Mouse (Mus musculus) Muller cell, postnatal 12 days (primary cell): ENCODE measurements around the gene Tmtc1.

Experiments used
- DNase-seq: peaks from one replicate; pipeline ENCODE4 v3.0.0-alpha.2; 2015; ENCODE audit errors: inconsistent ontology term

Tmtc1 gene

DNA sequence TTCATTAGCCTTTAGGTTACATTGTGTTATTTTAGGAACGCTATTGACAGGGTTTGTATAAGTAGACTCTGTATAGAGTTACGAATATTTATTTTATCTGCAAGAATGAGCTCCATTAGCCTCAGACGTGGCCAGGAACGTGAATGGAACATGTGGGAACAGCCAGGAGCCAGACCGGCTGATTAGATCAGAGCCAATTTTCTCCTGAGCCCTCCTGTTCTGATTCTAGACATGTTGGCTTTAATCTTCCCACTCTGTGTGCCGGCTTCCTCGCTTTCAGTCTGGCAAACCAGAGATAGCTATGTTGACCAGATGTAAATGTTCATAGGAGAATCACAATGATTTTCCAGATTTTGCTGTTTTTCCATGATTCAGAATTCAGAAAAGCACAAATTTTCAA, 22.6 kb downstream of the Tmtc1 start:
- no peak for DNase-seq

DNA sequence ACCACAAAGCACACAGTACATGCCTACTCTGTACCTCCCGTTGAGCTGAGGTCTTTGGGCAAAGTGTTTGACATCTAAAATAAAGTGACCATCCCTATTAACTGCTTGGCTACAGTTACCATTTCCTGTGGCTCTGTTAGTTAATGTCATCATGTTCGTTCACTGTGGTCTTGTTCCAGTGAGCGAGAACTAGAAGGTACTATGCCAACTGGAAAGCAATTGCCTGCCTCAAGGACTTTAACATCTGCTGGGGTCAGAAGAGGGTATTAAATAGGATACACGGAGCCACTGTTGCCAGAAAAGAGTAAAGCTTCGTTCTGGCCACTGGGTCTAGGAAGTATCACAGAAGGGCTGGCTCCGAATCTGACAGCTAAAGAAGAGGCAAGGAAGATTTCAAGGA, 23.8 kb downstream of the Tmtc1 start:
- DNase-seq, result no peak

DNA sequence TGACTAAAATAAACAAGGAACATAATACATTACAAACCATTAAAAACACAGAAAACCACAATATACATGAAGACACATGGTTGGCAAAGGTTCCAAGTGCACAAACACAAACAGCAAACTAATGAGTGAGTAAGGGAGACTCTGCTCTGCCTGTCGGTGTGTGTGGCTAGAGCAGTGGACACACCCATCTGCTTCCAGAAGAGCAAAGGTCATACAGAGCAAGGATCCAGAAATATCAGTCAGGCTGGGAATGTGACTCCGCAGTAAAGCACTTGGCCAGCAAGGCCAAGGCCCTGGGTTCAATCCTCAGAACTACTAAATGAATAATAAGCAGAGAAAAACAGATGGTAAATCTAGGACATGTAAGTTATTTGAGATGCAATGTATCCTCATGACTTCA, 27.6 kb downstream of the Tmtc1 start:
- no peak for DNase-seq

DNA sequence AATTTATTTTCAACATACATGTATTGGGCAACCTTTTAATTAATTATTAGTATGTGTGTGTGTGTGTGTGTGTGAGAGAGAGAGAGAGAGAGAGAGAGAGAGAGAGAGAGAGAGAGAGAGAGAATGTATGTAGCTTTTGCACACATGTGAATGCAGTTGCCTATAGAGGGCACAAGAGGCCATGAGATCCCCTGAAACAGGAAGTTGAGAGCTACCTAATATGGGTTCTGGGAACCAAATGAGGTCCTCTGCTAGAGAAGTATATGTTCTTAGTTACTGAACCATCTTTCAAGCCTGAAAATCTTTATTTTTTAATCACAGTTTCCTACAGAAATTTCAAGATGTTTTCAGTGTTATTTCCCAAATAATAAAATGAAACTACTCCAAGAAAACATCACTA, 30.6 kb downstream of the Tmtc1 start:
- no peak for DNase-seq

DNA sequence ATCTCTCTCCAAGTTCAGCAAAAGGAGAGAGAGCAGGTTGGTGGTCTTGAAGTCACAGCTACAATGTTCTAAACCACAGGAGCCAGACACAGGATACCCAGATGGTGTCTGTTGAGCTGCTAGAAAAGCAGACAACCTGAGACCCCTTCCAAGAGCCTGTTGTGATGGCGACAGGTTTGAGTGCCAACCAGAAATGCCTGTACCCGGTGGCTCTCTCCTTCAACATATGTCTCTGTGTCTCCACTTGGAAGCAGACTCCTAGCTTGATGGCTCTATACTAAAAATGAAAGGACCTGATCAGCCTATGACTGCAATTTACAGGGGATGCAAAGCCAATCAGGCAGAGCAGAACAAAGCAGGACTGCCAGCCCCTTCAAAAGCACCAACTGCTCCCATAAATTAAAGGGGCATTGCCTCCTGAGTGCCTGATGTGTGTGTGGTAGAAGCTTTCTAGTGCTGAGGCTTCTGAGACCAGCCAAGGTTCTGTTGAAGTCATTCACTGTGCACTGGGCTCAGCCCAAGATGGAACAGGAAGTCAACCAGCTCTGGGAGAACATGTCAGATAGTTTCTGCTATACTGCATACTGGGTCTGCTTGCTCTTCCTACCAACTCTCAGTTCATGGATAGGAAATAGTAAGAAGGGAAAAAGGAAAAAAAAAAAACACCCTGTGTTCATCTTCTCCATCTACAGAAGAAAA, 37.2 kb downstream of the Tmtc1 start:
- no peak for DNase-seq

DNA sequence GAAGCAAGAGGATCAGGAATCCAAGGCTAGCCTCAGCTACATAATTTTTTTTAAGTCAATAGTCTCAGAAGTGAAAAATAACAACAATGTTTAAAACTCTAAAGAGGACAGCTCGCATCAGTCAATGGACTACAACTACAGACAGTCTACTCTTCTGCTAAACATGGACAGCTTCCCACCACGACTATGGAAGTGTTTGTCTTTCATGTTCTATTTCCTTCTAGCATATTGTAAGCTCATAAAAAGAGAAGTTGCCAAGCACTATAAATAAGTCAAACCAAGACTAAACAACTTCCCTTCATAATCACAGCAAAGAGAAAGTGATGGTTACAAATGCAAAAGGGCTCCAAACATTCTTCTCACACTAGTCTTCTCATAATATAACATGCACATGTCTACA, 38.6 kb downstream of the Tmtc1 start:
- DNase-seq, result no peak

DNA sequence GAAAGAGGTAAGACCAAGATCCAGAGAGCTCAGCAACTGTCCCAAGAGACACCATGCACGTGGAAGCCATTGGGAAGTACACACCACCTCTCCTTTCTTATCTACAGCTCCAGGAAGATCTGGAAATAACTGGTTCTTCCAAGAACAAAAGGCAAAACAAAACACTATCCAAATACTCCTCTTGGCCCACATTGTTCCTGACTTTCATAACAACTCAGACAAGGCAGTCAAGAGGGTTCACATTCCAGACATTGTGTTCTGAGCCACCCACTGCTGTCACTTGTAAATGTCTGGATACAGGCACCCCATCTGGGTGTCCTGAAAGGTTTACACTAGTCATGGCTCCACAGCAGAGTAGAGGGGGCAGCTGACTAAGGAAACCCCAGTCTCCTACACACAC, 39.7 kb downstream of the Tmtc1 start:
- DNase-seq, result peak; percentile 60

DNA sequence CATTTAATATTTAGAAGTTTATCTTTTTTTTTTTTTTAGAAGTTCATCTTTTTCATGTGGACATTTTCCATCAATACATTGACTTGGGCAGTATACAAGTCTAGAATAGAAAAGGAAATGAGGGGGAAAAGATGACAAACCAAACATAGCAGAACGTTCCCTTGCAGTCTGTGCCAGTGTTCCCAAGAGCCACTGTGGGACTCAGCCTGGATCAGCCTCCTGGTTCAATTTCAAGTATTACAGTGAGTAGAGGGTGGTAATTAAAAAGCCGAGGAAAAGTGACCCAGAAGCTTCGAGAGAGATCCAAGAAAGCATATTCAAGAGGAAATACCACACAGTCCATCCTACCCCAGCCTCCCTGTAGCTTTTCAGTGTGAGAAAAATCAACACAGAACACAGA, 40.4 kb downstream of the Tmtc1 start:
- DNase-seq, result no peak

DNA sequence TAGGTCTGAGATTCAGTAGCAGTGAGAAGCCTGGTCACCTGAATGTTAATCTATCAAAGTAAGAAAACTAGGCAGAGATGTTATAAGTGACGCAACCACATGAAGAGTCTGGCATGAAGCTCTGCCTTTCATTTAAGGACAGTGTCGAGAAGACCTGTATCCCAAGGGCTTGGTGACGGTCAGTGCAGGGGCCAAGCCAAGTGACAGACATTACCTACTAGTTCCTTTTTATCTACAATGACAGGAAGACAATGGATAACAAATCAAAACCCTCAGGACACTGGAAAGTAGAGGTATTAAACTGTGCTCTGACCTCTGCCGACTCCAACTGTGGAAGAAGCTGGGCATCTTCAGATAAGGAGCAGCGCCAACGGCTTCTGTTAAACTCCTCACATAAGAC, 43.2 kb downstream of the Tmtc1 start:
- no peak for DNase-seq

DNA sequence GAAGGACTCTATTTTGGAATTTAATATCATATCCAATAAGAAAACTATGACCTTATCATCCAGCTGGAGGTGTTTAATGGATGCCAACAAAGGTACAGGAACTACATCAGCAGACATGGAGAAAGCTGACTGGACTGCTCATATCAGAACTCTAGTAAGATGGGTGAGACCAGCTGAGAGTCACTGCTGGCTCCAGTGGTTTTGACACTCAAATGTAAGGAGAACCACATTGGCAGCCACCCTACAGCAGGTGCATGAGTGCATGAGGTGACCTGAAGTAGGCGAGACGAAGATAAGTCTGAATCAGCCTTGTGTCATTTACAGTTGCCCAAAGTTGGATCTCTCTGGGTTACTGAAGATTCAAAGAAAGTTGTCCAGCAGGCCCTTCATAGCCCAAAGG, 44.6 kb downstream of the Tmtc1 start:
- DNase-seq, result no peak

DNA sequence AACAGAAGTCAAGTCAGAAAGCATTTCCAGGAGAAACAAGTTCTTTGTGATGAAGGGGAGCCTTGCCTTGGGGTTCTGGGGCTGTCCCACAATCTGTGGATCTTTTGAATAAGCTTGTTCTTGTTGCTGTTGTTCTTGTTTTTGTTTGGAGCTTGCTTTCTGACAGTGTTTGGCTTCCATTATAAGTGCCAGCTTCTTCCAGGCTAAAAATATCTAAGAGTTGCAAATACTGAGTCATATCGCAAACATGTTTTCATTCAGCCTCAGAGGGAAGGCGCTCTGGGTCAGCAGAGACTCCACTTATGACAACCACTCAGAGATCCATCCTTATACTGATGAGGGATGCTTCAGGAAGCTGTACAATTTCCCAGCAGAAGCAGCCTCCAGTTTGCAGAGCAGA, 45.3 kb downstream of the Tmtc1 start:
- peak; percentile 45 for DNase-seq

DNA sequence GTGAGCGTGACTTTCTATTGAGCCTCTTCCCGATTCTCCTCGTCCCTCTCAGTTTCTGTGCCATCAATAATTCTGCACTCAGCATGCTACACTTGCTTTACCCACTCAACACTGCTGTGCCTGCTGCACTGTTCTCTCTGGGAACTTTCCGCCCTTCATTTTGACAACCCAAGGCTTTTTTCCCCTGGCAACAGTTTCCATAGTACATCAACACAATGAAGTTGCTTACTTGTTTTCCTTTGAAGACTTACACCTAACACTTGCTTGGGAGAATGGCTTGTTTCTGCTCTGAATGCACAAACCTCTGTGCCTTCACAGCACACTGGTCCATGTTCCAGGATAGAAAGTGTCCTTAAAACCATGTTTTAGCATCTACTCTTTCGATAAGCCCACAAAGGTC, 46.9 kb downstream of the Tmtc1 start:
- DNase-seq, result no peak

DNA sequence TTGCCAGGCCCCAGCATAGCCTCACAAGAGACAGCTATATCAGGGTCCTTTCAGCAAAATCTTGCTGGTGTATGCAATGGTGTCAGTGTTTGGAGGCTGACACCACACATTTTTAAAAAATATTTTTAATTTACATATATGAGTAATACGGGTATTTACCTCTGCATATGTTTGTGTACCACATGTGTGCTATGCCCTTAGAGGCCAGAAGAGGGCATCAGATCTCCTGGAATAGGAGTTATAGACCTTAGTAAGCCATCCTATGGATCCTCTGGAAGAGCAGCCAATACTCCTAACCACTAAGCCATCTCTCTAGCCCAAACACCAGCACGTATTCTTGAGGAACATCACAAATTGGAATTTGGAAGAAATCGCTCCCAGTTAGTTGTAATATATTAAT, 48.9 kb downstream of the Tmtc1 start:
- DNase-seq, result no peak

DNA sequence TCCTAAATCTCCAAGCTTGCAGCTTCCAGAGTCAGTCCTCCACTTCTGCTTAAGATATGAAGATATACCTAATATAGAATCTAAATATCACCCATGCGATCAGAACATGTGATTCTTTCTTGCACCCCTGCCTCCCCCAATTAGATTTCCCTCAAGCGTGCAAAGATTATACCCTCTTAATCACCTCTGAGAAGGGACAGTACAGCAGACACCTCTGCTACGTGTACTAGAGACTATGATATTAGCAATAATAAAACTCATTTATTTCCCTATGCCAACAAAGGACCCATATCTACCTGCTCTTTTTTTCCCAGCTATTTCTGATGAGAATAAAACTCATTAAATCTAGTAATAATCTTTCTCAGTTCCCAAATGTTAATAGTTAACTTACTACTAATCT, 49.9 kb downstream of the Tmtc1 start:
- no peak for DNase-seq

DNA sequence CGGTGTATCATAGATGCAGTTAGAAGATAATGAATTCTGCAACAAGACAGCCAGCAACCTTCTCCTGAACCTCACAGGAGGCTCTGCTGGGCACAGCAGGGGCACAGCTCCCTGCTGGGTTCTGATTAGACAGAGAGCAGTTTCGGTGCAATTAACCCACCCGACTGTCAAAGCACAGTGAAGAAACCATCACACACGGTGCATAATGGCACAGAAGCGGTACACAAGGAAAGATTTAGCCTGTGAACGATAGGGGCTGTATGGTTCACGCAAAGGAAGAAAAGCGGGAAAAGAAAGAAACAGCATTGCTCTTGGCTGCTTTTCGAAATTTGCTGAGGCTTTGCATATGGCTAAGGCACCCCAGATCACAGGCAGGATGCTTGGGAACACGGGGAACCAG, 52.0 kb downstream of the Tmtc1 start:
- DNase-seq, result peak; percentile 40

DNA sequence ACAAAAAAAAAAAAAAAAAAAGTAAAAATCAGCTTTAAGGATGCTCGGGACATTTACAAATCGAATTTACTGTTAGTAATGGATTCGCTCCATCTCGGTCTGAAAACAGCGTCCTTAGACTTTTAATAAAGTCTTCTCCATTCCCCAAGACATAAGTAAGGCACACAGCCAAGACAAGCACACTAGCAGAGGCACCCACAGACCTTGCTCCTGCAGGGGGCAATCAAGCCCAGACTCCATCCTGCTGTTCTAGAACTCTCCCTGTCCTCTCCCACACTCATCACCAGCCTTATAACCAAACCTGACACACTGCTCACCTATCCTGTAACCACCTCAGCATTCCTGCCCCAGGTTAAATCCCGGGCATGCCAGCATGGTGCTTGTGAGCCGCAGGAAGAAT, 52.9 kb downstream of the Tmtc1 start:
- DNase-seq, result no peak

DNA sequence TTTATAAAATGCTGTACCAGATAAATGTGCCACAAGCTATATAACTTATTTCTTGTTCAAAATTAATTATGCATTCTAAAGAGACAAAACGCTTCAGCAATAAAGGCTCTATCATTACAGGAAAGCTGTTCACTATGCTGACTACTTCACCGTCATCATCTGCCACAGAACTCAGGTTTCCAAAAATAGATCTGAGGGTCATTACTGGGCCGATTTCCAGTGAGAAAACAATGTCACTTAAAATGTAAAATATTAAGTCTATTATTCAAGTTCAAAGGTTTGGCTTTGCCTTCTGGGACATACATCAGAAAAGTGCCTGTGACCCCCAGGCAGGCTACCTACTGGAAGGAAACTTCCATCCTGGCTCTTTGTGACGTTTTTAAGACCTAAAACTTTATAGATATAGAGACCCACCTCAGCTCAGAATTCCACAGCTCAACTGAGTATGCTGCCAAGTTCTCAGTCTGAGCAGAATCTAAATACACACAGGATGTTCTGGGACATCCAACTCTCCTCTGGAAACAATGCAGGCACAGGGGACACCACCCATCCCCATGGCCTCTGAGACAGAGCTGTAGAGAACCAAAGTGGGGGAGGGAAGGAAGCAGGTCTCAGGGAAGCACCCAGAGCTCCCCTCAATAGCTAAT, 53.4 kb downstream of the Tmtc1 start:
- no peak for DNase-seq

DNA sequence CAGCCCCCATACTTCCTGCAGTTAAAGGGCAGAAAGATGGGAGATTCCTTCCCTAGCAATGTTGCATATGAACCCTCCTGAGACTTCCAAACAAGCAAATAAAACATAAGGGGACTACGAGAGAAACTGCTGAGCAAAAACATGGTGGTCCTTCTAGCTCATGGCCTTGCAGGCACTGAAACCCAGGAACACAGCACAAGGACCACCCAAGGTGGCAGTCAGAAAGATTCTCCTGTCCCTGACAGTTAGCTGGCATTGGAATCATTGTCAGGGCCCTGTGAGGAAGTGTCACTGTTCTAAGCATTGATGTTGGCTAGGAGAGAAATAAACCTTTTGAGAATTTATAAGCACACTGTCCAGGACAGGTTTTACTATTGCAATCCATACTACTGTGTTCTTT, 56.2 kb downstream of the Tmtc1 start:
- DNase-seq, result no peak

DNA sequence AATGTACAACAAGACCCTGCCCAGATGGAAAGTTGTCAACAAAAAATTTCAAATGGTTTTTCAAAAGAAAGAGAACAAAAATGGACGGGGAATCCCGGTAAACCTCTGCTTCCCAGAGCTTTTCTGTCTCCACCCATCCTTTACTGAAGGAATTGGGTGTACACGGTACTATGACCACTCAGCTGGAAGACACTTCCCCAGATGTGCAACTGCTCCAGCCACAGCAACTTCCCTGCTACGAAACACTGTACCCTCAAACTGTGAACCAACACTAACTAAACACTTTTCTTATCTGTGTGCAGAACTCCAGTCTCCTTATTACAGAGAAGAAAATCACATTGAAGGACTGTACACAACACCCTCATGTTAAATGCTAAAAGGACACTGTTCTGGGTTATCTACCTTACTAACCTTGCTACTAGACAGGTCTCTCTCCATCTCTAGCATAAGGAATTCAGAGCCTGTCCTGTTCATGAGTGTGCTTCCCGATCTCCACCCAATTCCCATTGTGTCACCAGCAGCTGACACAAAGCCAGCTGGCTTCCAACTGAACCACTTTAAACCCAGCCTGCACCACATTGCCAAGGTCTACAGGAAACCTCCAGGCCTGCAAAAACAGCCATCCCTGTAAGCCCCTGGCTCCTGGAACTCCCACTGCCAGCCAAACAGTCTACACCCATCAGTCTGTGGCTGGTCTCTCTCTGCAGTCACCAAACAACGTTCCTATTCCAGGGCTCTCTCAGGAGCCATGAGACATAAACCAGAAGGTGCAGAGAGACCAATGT, 59.9 kb downstream of the Tmtc1 start:
- peak; percentile 19 for DNase-seq

DNA sequence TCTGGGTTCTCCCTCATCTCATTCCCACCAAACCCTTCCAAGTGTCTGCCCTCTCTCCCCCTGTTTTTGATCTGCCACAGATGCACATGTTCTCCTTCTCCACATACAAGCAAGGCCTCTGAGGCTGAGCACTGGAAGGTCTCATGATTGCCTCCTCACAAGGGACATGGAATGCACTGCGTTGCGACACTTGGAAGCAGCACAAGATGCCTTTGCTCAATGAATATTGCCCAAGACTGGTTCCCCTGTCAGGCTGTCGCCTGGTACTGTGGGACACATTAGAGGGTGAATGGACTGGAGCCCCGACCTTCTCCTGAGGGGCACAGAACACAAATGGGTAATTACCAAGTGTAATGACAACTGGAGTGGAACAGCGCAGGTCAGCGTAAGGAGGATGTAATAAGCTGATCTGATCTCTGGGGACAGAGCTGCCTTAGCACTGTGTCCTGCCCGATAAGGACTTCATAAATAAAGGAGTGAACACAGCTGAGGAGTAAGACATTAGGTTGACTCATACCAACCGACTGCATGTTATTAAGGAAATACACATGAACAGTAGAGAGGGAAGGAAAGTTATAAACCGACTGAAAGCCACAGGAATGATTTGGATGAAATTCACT, 62.9 kb downstream of the Tmtc1 start:
- DNase-seq, result peak; percentile 20

DNA sequence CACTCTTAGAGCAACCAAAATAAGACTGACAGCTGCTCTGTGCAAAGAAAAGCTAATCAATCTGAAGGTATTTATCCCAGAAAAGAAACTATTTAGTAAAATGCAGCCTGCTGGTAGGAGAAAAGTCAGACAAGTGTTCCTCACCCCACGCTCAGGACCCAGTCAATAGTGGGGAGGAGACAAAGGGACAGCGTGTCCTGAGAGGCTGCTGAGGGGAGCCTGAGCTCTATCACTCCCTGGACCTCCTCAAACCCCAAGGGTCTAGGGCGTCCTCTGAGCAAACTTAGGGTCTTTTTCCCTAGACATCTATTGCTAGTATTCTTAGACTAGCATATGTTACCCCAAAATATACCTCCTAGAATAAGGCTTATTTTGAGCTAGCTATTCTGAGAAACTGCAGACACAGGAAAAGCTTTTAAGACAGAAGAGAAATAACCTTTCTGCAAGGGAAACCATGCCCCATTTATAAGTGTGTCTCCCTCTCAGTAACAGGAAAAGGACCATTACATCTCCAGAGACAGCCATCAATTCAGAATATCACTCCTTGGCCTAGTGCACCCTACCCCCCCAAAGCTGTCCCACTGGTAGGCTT, 68.5 kb downstream of the Tmtc1 start:
- no peak for DNase-seq

DNA sequence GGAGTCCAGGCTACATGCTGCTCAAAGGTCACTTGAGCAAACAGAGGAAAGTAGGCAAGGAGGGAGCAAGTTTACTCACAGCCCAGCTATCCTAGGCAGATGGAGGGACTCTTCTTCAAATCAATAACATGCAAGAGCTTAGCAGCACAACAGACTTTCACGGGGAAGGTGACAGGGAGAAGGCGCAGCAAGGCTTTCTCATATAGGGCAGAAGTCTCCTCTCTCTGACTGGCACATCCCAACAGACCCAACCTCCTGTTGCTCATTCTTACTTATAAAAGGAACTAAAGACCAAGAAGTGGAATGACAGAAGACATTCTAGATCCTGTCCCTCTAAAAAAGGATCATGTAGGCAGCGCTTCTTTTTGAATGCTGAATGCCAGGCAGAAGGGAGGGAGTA, 69.2 kb downstream of the Tmtc1 start:
- no peak for DNase-seq
